Mouse (Mus musculus) testis, adult 2 months (tissue): ENCODE measurements around the gene Trim31. TPM values are rescaled to one million over a fixed set of nuclear protein-coding genes. Genes with fewer than 3 reads are reported as not detected.

Experiments
- H3K27ac ChIP-seq: fragments of 200-500 bp; 2 replicates; pipeline ENCODE4 v1.5.1; 2012; ENCODE audit warnings: low read depth, low read length; ENCODE audit not compliant: control insufficient read depth, insufficient read depth
- H3K27me3 ChIP-seq: fragments of 200-500 bp; 2 replicates; pipeline ENCODE4 v1.6.1; 2012; ENCODE audit warnings: mild to moderate bottlenecking, low read length, moderate library complexity; ENCODE audit not compliant: control insufficient read depth, insufficient read depth
- H3K36me3 ChIP-seq: fragments of 200-500 bp; 2 replicates; pipeline ENCODE4 v1.6.1; 2012; ENCODE audit warnings: mild to moderate bottlenecking, low read length; ENCODE audit not compliant: control insufficient read depth, insufficient read depth
- H3K4me1 ChIP-seq: fragments of 200-500 bp; 2 replicates; pipeline ENCODE4 v1.6.1; 2012; ENCODE audit warnings: low read length; ENCODE audit not compliant: control insufficient read depth, insufficient read depth
- H3K4me3 ChIP-seq: fragments of 200-500 bp; 2 replicates; pipeline ENCODE4 v1.5.1; 2012; ENCODE audit warnings: low read depth, mild to moderate bottlenecking, low read length, moderate library complexity, mixed read lengths; ENCODE audit not compliant: control insufficient read depth
- CTCF ChIP-seq: fragments of 200-500 bp; IDR thresholded peaks from 2 replicates; pipeline ENCODE4 v1.5.1; 2012; ENCODE audit warnings: low read depth, mild to moderate bottlenecking, inconsistent platforms, low read length, moderate library complexity; ENCODE audit not compliant: control insufficient read depth, insufficient read depth, insufficient replicate concordance
- POLR2A ChIP-seq: fragments of 200-500 bp; IDR thresholded peaks from 2 replicates; pipeline ENCODE4 v1.6.1; 2012; ENCODE audit warnings: low read depth, mild to moderate bottlenecking, inconsistent platforms, low read length, moderate library complexity; ENCODE audit not compliant: control insufficient read depth
- polyA plus RNA-seq: library from polyadenylated mRNA; depleted of rRNA; stranded (reverse); fragments of >200 nt; gene quantifications from 2 replicates; pipeline ENCODE4 v1.2.3, GENCODE M21; 2012

Gene Trim31
- polyA plus RNA-seq, 1 experiment = not detected

DNA sequence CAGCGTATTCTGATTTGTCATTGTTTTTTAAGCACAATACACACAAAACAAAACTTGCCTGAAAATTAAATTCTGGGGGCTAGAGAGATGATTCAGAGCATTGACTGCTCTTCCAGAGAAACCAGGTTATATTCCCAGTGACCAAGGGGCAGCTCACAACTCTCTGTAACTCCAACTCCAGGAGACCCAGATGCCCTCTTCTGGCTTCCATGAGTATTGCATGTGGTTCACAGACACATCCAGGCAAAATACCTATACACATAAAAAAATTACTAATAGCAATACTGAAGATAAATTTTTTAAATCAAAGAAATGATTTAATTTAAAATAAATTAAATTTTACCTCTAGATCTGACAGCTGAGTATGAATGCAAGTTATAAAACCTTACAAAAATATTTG, 1.3 kb upstream of the Trim31 start:
- no peak for TF ChIP-seq POLR2A
- TF ChIP-seq CTCF = no peak
- H3K4me1 ChIP-seq = no peaks in the 10 kb centered on the region
- H3K36me3 ChIP-seq = no peaks in the 10 kb centered on the region
- H3K27ac ChIP-seq = no peak overlapping the region
- H3K4me3 ChIP-seq = no peak overlapping the region
- no peaks in the 10 kb centered on the region for H3K27me3 ChIP-seq

DNA sequence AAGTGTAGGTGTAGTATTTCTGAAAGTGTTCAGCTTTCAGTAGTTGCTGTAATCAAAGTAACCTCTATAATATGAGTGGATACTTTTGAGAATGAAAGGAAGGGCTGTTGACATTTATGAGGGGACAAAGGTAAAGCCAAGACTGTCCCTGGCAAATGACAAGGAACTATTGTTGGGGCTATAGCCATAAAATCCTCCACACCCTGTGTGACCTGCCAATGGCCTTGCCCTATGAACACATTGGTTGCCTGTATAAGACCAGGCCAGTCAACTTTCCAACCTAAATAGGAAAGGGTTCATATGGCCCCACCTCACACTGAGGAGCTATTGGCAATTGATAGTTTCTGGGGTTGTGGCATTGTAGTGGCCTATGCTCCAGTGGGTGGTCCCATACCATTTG, 853 bp upstream of the Trim31 start:
- Histone ChIP-seq H3K27ac (no peak overlapping the region), H3K4me1 (no peaks in the 10 kb centered on the region), H3K36me3 (no peaks in the 10 kb centered on the region), H3K4me3 (no peak overlapping the region), H3K27me3 (no peaks in the 10 kb centered on the region)
- TF ChIP-seq CTCF = no peak
- TF ChIP-seq POLR2A = no peak

DNA sequence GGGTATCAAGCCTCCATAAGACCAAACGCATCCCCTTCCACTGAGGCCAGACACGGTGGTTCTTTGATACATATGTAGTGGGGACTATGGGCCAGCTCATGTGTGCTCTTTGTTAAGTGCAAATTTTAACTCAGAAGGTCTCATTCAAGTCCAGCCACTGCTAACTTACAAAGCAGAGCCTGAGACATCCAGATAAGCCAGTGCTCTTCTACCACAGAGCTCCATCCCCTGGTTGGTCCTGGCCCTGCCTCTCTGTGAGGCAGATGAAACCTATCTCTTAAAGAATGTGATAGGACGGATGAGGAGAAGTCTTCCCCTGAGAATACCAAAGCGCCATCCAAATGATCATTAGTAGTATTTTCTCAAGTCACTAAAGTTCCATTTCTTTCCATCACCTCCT, 1.5 kb downstream of the Trim31 start:
- no peak for TF ChIP-seq CTCF
- no peak for TF ChIP-seq POLR2A

DNA sequence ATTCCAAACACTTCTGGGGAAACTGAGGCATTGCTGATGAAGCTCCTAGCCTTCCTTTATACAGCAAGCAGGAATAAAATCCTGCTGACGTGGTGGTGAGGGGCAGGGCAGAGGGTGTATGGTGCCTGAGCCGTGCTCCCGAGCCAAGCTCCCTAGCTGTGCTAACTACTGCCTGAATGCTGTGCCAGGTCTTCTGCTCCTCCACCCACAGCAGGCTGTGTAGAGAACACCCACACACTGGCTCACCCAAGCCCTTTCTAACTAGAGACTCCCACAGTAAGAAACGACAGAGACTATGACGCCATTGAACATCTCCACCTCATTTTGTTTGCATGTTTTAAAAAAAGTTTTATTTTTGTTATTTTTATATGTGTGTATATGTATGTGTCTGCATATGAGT, 2.1 kb downstream of the Trim31 start:
- Histone ChIP-seq H3K27me3 (no peaks in the 10 kb centered on the region), H3K4me3 (no peak overlapping the region), H3K36me3 (no peaks in the 10 kb centered on the region), H3K27ac (no peak overlapping the region), H3K4me1 (no peaks in the 10 kb centered on the region)
- TF ChIP-seq POLR2A (no peak), CTCF (no peak)

More for the DNA sequence above, 1.5 kb downstream of the Trim31 start:
- Histone ChIP-seq H3K4me3 (no peak overlapping the region), H3K4me1 (no peaks in the 10 kb centered on the region), H3K27me3 (no peaks in the 10 kb centered on the region), H3K36me3 (no peaks in the 10 kb centered on the region), H3K27ac (no peak overlapping the region)

DNA sequence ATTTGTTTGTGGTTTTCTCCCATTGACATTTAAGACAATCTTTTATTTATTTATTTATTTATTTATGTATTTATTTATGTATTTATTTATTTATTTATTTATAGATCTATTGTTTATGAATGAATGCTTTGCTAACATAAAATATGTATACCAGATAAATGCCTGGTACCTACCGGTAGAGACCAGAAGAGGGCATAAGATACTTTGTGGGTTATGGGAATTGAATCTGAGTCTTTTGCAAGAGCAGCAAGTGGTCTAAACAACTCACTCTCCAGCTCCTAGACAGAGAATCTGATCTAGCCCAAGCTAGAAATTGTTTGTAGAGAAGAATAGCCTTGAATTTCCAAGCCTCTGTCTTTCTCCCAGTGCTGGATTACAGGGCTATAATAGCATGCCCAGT, 2.8 kb downstream of the Trim31 start:
- no peak overlapping the region for H3K27ac ChIP-seq
- no peak overlapping the region for H3K4me3 ChIP-seq
- H3K27me3 ChIP-seq = no peaks in the 10 kb centered on the region
- H3K4me1 ChIP-seq = no peaks in the 10 kb centered on the region
- H3K36me3 ChIP-seq = no peaks in the 10 kb centered on the region
- no peak for TF ChIP-seq POLR2A
- TF ChIP-seq CTCF = no peak

DNA sequence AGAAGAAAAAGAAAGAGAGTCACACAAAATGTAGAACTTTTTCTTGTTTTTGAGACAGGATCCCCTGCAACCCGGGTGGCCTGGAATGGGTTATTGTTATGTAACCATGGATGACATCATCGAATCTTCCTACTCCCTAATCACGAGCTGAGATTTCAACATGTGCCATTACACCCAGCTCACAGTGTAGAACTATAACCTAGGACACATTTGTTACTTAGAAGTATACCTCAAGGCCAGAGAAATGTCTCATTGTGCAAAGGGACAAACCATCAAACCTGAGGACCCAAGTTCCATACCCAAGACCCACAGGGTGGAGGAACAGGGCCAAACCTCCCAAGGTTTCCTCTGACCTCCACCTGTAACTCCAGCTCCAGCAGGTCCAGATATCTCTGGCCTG, 5.7 kb downstream of the Trim31 start:
- H3K4me1 ChIP-seq = no peaks in the 10 kb centered on the region
- TF ChIP-seq CTCF = no peak
- no peak for TF ChIP-seq POLR2A
- H3K27ac ChIP-seq = no peak overlapping the region
- H3K27me3 ChIP-seq = no peaks in the 10 kb centered on the region
- H3K4me3 ChIP-seq = no peak overlapping the region
- no peaks in the 10 kb centered on the region for H3K36me3 ChIP-seq

DNA sequence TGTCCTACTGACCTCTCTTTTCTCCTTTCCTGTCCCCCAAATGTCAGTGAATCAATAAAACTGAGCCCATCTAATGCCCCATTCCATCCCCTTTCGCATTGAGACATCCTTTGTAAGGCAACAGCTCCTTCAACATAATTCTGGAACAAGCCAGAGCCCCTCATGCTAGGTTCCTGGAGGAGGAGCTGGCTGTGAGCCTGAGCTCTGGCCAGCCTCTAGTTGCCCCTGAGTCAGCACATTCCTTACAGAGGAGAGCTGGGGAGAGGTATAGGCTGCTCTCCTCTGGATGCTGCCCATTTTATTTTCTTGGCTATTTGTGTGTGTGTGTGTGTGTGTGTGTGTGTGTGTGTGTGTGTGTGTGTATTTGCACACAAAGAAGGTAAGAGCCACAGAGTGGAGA, 10.3 kb downstream of the Trim31 start:
- TF ChIP-seq CTCF (no peak), POLR2A (no peak)

DNA sequence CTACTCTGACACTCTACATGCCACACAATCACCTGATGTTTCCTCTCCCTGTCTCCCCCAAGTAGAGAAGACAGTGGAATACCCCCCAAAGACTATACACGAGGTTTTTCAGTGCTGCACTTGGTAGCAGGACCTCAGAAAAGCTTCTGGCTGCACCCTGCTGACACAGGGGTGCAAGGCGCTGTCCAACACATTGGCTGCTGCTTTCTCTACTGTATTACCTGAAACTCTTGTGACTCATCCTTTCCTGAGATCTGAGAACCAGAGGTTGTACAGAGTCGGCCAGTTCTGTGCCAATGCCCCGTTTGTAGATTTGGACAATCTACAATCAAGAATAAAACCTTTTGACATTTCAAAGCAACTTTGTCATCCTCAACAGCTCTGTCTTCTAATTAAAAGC, 11.9 kb downstream of the Trim31 start:
- H3K27ac ChIP-seq = no peak overlapping the region
- no peaks in the 10 kb centered on the region for H3K36me3 ChIP-seq
- H3K27me3 ChIP-seq = no peaks in the 10 kb centered on the region
- TF ChIP-seq CTCF (no peak), POLR2A (no peak)
- H3K4me1 ChIP-seq = peaks cover 2% of the 10 kb centered on the region; the same call in 1 of the 2 replicates
- H3K4me3 ChIP-seq = no peak overlapping the region

More for the DNA sequence above, 10.3 kb downstream of the Trim31 start:
- H3K36me3 ChIP-seq = no peaks in the 10 kb centered on the region
- H3K4me3 ChIP-seq = no peak overlapping the region
- no peak overlapping the region for H3K27ac ChIP-seq
- H3K27me3 ChIP-seq = no peaks in the 10 kb centered on the region
- peaks cover 2% of the 10 kb centered on the region; the same call in 1 of the 2 replicates for H3K4me1 ChIP-seq
